Mouse (Mus musculus): ENCODE data around the gene Phf20.

DNA sequence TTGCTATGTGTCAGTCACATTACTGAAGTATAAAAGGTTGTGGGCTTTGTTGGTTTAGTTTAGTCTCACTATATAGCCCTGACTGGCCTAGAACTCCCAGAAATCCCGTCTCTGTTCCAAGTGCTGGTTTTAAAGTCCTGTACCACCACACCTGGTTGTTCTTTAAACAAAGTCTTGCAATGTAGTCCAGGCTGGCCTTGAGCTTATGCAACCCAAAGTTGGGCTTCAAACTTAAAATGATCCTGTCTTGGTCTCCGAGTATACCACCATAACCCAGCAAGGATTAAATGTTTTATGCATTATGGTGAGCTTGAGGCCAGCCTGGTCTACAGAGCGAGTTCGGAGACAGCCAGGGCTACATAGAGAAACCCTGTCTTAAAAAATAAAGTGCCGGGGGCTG lies 113.7 kb downstream of the Phf20 start:
- no peak for TF ChIP-seq CTCF (IDR thresholded peaks at IDR 0.05; ENCODE audit: extremely low read depth, insufficient read depth, low read length)
- no peak for TF ChIP-seq POLR2A (IDR thresholded peaks at IDR 0.05; ENCODE audit: extremely low read depth, insufficient read depth, low read length)
